Mouse (Mus musculus) kidney, embryonic 16.5 days (tissue): ENCODE results near the gene Pga5. TPM values are rescaled to one million over a fixed set of nuclear protein-coding genes. Genes with fewer than 3 reads are reported as not detected.

Experiments used
- polyA plus RNA-seq: library from polyadenylated mRNA; unstranded; fragments of >200 nt; fragmentation: Nextera tagmentation; extraction: Ambion mirVana; gene quantifications from 2 replicates; pipeline ENCODE4 v1.2.1, GENCODE M21; 2015

Pga5 gene
- polyA plus RNA-seq, 1 experiment from 2014 or later, result not detected

Other genes starting within 250 kb of the Pga5 start
- 0.13 and 0.89 TPM in 2 replicates for gene Lrrc10b, start 220.6 kb downstream of the Pga5 start, polyA plus RNA-seq
- 0.13 TPM in 1 of 2 replicates, not detected in the other for gene Ppp1r32, start 195.1 kb downstream of the Pga5 start, polyA plus RNA-seq
- gene Cpsf7, start 152.8 kb downstream of the Pga5 start, polyA plus RNA-seq, result 47.5 and 53.0 TPM in 2 replicates
- gene Sdhaf2, start 151.9 kb downstream of the Pga5 start, polyA plus RNA-seq, result 65.1 and 66.0 TPM in 2 replicates
- gene Tmem216, start 121.8 kb downstream of the Pga5 start, polyA plus RNA-seq, result 51.9 and 53.0 TPM in 2 replicates
- gene Cyb561a3, start 100.9 kb downstream of the Pga5 start, polyA plus RNA-seq, result 20.0 and 21.6 TPM in 2 replicates
- 46.6 and 48.8 TPM in 2 replicates for gene Tmem138, start 100.7 kb downstream of the Pga5 start, polyA plus RNA-seq
- gene Ddb1, start 72.7 kb downstream of the Pga5 start, polyA plus RNA-seq, result 425 and 430 TPM in 2 replicates
- 54.9 and 56.2 TPM in 2 replicates for gene Tkfc, start 72.4 kb downstream of the Pga5 start, polyA plus RNA-seq
- gene Vwce, start 43.9 kb downstream of the Pga5 start, polyA plus RNA-seq, result 2.9 and 3.9 TPM in 2 replicates
- gene Vps37c, start 10.7 kb upstream of the Pga5 start, polyA plus RNA-seq, result 36.2 and 37.6 TPM in 2 replicates
- gene Cd5, start 60.9 kb upstream of the Pga5 start, polyA plus RNA-seq, result 0.19 and 0.31 TPM in 2 replicates
- 0.13 TPM in 1 of 2 replicates, not detected in the other for gene Cd6, start 152.0 kb upstream of the Pga5 start, polyA plus RNA-seq
- 0.54 and 0.85 TPM in 2 replicates for gene Slc15a3, start 161.7 kb upstream of the Pga5 start, polyA plus RNA-seq
- 88.6 and 94.4 TPM in 2 replicates for gene Tmem132a, start 191.9 kb upstream of the Pga5 start, polyA plus RNA-seq
- 115 and 118 TPM in 2 replicates for gene Tmem109, start 203.9 kb upstream of the Pga5 start, polyA plus RNA-seq
- gene Prpf19, start 217.2 kb upstream of the Pga5 start, polyA plus RNA-seq, result 47.6 and 51.3 TPM in 2 replicates
- gene Zp1, start 242.6 kb upstream of the Pga5 start, polyA plus RNA-seq, result not detected in 2 replicates